Mouse (Mus musculus): ENCODE measurements around the gene Plcl2.
"Not testable (repeated sequence)": the region's sequence is repeated elsewhere in the genome, so short reads cannot be mapped to it uniquely, and the experiment has no call there.

The Plcl2 gene

DNA sequence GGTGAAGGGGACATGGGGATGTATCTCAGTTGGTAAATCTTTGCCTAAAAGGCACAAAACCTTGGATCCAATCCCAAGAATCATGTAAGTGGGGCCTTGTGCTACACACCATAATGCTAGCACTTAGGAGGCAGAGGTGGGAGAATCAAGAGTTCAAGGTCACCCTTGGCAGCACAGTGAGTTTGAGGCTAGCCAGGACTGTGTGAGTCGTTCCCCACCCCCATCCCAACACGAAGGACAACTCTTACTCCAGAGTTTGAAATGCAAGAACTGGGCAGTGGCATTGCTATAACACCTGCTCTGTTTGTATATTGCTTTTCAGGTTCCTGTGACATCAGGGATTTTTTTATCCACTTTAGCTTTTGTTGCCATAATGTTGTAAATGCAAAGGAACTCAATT, 28.6 kb downstream of the Plcl2 start:
- no peak for DNase-seq

DNA sequence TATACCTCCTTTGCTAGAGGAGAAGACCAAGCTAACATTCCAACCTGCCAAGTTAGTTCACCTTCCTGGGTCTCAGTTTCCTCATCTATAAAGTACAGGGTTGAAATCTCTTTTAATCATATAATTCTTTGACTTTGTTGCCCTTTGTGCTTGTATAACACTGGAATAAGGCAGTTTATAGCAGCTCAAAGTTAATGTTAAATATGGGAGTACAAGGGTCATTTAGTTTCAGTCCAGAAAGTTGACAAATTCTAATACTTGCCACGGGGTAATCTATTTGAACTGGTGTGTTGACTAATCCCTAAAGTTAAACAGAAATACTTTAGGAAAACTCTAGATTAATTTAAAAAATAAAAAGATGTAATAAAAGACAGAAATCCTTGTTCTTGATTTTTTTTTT, 35.7 kb downstream of the Plcl2 start:
- no peak for DNase-seq

DNA sequence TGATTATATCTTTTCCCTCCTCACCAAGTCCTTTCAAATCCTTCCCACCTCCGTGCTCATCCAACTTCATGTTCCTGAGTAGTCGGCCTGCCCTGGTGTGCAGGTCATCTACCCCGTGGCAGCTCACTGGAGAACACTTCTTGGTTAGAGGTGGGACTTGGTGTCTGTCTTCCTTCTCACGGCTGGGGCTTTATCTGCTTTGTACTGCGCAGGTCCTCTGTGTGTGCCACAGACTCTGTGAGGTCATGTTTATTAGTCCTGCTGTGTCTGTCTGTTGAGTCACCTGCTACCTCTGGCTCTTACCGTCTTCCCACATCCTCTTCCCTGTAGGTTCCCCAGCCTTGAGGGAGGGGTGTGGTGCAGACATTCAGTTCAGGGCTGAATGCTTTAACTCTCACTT, 36.1 kb downstream of the Plcl2 start:
- no peak for DNase-seq

DNA sequence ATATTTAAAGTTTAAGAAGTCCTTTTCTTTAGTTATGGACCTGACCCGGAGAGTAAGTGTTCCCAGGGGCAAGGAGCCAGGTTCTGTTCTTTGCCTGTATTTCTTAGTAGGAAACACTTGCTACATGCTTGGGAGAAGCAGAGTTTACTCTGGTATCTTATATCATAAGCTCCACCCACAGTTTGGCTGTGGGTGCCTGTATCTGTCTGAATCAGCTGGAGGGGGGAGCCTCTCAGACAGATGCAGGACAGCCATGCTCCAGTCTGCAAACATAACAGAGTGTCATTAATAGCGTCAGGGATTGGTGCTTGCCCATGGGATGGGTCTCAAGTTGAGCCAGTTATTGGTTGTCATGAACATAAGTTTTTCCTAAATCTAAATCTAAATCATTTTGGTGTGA, 42.9 kb downstream of the Plcl2 start:
- DNase-seq = no peak

DNA sequence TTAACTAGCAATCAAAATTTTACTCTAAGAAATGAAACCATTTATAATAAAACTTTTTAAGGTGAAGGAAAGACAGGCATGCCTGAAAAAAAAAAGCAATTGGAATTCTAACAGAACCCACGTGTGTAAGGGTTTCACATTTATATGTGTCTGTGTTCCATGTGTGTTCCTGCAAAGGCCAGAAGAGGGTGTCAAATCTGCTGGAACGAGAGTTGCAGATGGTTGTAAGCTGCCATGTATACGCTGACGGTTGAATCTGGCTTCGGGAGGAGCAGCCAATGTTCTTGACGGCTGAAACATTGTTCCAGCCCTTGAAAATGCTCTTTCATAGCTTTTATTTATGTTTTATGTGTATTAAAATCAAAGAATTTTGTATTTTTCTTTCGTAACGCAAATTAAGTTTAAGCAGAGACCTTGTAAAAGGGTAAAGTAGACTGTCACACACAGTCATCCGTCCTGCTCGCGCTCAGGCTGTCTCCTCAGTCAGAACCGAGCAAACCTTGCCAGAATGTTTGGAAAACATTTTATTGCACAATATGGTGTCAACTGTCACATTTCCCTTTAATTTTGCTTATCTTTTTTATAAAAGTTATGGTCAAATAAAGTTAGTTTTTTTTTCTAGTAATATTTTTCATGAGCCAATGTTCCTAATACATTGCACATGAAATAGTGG, 48.5 kb downstream of the Plcl2 start:
- peak; percentile 37 for DNase-seq

DNA sequence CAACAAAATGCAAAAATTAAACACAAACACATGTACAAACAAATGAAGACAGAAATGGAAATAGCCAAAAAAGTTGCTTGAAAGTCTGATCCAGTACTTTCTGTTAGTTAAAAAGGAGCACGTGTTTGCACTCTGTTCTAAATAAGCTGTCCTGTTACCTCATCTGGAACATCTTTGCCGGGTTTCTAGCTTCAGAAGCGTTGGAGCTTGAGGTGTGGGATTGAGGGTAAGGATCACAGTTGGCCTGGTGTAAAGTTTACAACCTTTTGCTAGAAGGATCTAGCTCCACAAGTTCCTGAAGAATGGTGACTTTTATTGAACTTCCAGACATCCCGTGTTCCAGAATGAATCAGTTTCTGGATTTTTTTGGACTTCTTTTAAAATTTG, 49.0 kb downstream of the Plcl2 start:
- no peak for DNase-seq

DNA sequence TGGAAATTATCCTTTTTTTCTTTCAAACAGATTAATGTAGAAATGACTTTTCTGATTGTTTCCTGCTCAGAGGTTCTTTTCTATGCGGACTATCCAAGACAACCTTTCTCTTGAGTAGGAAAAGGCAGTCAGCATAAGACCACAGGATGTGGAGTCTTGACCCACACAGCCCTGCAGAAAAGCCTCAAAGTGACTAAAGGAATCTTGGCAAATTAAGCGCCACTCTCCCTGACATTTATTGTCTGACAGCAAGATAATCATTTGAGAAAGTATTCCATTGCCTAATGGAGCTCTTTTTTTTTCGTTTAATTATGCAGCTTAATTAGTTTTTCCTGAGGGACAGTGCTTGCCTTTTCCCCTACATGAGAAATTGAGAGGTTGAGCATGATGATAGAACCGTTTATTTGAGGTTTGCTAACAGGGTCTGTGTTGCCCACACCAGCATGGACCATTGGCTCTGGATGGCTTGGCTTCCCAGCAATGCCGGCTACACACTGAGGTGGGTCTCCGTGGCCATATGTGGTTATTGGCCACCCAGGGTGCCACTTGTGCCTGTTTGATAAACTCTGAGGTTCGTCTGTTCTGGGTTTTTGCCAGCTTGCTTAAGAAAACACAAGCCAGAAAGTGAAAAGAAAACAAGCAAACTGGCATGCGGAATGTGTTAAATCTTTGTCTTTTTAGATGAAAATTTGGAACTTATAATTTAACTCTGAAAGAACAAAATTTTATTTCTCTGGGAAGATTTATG, 56.3 kb downstream of the Plcl2 start:
- no peak for DNase-seq

DNA sequence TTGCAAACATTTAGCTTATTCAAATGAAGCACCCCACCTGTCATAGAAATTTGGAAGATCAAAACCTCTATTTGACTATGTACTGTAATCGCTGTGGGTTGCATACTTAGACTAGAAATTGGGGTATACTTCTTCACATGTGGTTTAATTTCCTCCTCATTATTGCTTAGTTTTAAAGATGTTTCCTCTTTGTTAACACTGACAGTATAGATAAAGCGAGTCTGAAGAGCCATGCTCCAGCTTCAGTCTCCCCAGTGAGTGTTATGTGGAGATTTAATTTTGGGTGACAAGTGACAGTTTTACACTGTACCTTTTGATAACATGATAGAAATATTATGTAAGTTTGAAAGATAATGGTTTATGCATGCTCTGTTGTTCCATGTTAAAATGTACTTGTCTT, 59.6 kb downstream of the Plcl2 start:
- DNase-seq = no peak

DNA sequence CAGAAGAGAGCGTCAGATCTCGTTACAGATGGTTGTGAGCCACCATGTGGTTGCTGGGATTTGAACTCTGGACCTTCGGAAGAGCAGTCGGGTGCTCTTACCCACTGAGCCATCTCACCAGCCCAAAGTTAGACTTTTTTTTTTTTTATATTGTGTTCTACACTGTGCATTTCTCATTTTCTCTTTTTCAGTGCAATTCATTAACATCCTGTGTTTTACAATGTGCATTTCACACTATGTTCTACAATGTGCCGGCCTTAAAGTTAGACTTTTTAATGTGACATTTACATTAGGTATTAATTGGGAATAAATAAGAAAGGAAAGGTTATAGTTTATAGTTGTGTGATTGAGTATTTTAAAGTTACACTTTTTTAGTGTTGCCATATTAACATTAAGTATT, 61.0 kb downstream of the Plcl2 start:
- not testable (repeated sequence) for DNase-seq

DNA sequence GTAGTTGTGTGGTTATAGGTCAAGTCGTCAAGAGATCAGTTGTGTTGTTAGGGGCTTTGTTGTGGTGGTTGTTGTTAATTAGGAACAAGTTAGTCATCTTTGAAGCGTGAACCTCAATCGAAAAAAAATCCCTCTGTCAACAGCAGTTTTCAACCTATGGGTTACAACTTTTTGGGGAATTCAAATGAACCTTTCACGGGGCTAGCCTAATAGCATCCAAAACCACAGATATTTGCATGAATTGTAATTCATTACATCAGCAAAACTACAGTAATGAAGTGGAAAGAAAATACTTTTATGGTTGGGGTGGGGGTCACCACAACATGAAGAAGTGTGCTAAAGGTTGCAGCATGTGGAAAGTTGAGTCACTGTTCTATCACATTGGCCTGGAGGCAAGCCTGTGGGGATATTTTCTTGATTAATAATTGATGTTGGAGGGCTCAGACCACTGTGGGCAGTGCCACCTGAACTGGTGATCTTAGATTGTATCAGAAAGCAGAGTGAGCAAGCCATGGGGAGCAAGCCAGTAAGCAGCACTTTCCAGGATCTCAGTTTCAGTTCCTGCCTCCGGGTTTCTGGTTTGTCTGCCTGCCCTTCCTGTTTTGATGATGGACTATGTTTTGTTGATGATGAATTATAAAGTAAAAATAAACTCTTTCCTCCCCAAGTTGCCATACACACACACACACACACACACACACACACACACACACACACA, 61.6 kb downstream of the Plcl2 start:
- DNase-seq = no peak

DNA sequence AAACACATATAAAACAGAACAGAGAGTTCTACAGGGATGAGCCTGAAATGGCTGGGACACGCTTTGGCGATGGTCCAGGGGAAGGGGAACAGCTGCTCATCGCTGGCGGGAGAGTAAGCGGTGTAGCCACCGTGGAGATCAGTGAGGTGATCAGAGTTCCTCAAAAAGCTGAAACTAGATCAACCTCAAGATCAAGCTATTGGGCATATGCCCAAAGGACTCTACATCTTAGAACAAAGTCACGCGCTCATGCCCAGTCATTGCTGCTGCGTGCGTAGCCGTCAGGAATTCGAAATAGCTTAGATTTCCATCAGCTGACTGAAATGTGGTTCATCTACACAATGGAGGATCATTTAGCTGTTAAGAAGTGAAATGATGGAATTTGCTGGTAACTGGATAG, 65.0 kb downstream of the Plcl2 start:
- peak; percentile 9 for DNase-seq

DNA sequence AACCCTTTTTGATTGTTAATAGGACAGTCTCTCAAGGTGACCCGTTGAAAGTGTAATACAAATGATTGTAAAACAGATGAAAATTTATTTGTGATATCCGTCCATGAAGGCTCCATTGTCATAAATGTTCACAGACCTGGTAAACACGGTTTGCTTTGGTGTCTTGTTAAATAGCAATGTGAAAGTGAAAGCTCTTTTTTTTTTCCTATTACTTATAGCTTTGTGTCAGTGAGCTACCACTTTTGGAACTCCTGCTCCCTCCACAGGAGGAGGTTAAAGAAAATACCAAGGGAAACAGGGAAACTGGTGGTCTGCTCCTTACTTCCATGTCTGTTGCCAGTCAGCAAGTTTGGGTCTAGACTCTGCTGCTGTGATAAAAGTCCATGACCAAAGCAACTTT, 71.2 kb downstream of the Plcl2 start:
- no peak for DNase-seq

DNA sequence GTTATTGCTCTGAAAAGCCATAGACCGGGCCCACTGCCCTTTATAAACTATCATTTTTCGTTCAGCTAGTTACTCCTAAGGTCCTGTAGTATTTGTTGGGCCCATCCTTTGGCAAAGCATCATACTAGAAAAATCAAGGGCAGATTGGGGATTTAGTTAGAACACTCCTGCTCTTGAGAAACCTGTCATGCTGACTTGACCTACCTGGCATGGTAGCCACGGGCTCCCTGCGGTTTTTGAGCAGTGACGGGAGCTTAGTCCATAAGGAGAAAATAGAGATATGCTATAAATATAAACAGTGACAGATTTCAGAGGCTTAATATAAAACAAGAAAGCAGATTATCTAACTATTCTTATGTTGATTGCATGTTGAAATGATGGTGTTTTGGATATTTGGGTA, 77.6 kb downstream of the Plcl2 start:
- no peak for DNase-seq

DNA sequence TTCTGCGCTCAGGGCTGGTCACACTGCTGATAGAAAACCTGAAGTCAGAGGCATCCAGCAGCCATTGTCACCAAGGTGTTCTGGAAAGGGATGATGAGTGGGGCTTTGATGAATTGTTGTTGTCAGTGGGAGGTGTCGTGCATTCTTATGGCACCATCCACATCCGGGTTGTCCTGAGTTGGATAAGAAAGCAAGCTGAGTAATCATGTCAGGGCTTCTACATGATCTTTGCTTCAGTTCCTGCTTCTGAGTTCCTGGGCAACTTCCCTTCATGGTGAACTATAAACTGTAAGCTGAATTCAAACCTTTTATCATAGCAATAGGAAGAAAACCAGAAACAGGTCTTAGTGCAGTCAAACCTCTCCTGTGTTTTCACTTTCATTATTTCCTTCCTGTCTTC, 78.7 kb downstream of the Plcl2 start:
- DNase-seq = no peak

DNA sequence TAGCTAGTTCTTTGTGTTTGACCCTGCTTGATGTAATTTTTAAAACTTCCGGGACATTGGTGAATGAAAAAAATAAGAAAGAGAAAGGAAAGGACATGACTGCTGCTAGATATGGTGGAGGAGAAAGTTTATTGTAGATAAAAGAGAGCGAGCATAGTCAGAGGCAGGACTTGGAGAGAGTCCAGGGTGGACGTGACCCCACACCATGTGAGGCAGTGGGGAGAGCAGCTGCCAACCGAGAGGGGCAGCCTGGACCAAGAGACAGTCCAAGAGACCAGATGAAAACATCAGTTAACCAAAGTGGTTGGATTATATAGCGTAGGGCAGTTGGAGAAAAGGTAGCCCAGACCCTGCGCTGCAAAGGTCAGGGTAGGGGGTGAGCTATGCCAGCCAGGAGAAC, 91.0 kb downstream of the Plcl2 start:
- DNase-seq = peak; percentile 5

DNA sequence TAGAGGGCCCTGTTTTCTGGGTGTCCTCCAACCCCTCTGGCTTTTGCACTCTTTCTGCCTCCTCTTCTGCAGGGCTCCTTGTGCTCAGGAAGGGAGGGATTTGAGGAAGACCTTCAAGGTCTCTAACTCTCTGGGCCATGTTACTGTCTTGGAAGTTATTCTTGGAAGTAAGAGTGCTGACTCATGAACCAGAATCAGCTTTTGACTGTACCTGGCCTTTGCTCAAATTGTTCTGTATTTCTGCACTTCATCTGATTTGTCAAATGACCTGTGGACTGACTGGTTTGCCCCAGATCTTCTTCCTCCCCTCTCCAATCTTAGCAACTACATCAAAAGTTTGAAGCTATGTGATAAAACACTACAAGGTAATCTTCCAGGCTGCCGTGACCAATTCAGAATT, 91.5 kb downstream of the Plcl2 start:
- DNase-seq = no peak

DNA sequence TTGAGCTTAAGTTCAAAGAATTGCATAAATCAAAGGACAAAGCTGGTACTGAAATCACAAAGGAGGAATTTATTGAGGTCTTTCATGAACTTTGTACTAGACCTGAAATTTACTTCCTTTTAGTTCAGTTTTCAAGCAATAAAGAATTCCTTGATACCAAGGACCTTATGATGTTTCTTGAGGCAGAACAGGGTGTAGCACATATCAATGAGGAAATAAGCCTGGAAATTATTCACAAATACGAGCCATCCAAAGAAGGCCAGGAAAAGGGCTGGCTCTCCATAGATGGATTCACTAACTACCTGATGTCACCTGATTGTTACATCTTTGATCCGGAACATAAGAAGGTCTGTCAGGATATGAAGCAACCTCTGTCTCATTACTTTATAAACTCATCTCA, 97.7 kb downstream of the Plcl2 start:
- no peak for DNase-seq

DNA sequence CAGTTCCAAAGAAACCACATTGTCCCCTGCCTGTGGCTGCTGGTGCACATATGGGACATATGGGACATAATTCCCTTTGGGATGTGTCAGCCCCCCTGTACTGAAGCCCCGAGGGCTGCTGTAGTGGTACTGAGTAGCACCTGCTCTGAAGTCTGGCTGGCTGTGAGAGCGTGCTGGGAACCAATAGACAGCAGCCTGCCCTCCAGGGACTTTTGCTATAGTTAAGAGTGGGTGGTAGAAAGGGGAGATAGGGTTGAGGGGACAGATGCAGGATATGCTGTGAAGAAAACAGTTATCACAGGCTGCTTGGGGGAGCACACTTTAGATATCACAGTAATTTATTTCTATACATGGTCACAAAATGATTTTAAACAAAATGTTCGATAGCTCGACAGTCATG, 100.7 kb downstream of the Plcl2 start:
- DNase-seq = no peak

DNA sequence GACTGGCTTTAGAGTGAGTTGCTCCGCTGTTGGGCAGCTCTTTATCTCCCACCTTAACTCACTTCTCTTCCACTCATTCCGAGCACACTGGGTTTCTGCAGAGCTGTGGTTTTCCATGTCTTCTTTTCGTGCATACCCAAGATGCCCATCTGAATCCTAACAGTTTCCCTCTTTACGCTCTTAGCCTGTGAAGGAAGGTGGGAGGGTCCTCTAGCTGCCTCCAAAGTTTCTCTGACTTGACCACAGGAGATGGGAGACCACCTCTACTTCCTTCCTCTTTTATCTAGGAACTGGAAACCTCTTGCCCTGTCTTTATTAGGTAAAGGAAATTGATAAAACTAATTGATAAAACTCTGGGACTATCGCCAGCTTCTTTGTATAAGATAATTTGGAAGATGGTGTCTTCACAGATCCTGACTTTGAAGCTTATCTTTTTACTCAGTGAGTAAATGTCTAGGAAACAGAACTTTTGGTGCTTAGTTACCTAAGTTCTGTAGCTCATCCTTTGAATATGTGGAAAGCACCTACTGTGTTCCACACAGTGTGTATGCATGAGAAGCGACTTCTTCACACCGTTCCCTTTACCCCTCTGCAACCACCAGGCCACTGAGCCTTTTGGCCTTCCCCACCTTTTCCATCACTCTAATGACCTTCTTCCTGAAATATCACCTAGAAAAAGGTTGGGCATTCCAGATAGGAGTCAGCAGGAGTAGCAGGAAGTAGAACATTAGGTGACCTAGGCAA, 111.8 kb downstream of the Plcl2 start:
- no peak for DNase-seq

DNA sequence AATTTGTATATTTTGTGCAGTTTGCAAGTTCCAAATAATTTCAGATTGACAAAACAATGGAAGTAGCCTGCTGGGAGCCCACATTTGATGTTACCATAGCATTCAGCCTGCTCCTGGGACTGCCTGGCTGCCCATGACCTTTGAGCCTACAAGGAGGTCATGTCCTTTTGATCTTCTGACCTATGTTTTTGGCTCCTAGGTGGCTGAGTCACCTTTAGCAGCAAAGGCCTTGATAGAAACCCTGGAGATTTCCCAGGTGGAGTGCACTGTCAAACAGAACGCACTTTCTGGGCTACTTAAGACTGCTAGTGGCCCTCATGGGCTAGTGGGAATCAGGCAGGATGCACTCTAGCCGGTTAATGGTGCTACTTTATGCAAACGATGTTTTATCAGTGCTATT, 112.8 kb downstream of the Plcl2 start:
- no peak for DNase-seq

DNA sequence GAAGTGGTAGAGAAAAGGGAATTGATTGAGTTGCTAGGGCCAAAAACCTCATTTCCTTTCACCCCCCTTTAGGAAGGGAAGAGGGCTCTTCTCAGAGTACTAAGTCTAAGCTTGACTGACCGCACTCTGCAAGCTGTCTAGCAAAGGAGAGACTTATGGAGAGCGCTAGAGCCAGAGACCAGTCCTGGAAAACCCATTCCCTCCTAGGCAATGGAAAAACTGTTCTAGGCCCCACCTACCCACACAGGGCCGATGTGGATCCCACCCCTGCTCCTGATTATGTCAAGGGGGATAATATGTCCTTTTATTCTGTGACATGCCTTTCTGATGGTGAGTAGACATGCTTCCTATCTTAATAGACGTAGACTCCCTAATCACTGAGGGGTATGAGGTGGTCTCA, 116.4 kb downstream of the Plcl2 start:
- no peak for DNase-seq

DNA sequence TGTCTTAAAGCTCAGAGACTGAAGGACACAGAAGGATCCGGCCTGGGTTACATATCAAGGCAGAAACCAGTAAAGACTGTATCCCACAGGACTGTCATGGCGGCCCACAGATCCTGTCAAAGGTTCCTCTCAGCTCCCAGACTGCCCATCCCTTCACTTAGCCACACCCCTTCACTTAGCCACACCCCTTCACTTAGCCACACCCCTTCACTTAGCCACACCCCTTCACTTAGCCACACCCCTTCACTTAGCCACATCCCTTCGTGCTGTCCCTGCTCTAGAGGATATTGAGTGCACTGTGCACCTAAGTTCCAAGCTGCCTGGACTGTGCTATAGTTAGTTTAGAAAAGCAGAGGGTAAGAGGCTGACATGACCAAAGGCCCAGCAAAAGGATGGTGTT, 118.5 kb downstream of the Plcl2 start:
- DNase-seq = no peak

DNA sequence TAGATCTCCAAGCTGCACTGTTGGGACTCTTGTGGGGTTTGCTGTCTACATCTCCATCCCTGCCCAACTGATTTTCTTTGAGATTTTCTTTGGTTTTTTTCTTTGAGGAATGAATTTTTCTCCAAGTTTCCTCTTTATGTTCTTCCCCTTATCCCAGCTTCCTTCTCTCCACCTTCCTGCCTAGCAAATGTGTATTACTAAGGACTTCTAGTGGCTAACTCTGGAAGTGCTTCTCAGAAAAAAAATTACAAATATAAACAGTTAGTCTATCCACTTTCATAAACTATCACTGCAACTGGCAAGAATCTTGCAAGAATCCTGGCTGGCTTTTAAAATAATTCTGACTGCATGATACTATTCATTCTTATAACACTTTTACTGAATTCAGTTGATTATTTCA, 119.5 kb downstream of the Plcl2 start:
- no peak for DNase-seq

DNA sequence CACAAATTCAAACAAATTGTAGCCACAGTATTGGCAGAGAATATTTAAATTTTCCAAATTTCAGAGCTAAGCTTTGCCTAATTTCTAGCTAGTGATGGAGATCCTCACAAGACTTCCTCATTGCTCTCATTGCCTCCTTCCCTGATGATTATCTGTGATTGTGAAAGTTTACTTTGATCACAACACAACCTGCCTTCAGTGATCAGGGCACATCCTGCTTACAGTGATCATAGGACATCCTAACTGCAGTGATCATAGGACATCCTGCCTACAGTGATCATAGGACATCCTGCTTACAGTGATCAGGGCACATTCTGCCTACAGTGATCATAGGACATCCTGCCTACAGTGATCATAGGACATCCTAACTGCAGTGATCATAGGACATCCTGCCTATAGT, 121.8 kb downstream of the Plcl2 start:
- not testable (repeated sequence) for DNase-seq

All from lung, postnatal 10 days (tissue).